Mouse (Mus musculus) Muller cell, postnatal 12 days (primary cell): ENCODE data around the gene Arpc4.
"Not testable (repeated sequence)": the region's sequence is repeated elsewhere in the genome, so short reads cannot be mapped to it uniquely, and the experiment has no call there.

Source experiments
- DNase-seq: peaks from one replicate; pipeline ENCODE4 v3.0.0-alpha.2; 2015; ENCODE audit errors: inconsistent ontology term

Gene Arpc4

DNA sequence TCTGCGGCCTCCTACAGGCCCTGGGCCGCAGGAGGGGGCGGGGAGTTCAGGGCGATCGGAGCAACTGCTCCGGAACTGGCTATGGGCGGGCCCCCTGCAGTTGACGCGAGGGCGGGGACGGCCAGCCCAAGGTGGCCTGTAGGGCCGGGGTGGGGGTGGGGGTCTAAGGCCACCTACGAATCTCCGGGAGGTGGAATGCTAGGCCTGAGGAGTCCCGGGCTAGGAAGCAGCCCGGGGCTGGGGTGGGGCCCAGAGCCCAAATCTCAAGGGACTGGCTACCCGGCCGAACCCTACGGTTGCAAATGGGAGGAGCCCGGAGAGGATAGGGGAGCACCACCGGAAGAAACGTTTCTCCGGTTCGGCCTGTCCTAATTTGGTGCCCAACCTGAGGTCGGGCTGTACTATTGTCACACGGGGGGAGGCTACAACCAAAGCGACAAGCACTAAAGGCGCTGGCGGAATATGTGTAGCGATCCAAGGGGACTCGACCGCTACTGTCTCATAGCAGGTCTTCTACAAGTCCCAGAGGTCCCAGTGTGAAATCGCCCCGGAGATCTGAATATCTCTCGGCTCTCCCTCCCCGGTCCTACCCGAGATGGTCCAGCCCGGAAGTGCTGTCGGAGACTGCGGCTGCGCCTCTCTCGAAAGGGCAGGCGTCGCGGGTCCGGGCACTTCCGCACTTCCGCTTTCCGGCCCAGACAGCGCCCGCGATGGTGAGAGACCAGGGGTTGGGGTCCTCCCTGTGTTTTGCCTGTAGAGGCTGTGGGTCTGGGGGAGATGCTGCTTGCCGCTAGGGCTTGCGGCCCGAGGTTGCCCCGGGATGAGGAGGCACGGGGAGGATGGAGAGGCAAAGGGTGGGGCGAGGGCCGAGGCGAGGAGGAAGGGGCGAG is at the start of gene Arpc4, which contains the start of gene Tada3:
TSS of gene Arpc4 (plus strand) at position 620 of the 890 bp plus-strand sequence.
TSS of gene Tada3 (minus strand) at position 388 of the 890 bp plus-strand sequence.
- peak; percentile 98 for DNase-seq

GRCm38 (mm10) chr6:113329396-113329795 is 48.5 kb upstream of the Arpc4 start:
- no peak for DNase-seq

DNA sequence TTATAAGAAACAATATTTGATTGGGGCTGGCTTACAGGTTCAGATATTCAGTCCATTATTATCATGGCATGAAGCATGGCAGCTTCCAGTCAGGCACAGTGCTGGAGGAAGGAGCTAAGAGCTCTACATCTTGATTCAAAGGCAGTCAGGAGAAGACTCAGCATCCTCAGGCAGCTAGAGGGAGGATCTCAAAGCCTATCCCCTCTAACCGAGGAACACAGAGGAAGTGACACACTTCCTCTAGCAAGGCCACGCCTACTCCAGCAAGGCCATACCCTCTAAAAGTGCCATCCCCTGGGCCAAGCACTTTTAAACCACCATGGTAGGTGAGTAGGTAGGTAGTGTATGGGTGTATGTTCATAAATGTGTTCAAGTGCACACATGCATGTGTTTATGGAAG is 47.4 kb upstream of the Arpc4 start:
- no peak for DNase-seq

DNA sequence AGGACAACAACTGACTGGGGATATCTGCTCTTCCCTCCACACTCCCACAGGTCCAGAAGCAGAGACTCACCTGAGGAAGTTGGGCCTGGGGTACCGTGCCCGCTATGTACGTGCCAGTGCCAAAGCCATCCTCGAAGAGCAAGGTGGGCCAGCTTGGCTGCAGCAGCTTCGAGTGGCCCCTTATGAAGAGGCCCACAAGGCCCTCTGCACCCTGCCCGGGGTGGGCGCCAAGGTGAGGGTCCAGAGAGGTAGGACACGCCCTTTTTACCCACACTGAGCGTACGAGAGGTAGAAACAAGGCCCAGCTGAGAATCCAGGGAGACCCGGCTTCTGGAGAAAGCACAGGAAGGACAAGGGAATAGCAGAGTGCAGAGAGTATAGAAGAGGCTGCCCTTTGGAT is 46.2 kb upstream of the Arpc4 start:
- no peak for DNase-seq

- not testable (repeated sequence) for DNase-seq
Observed at GRCm38 (mm10) chr6:113332734-113333133, 45.2 kb upstream of the Arpc4 start.

DNA sequence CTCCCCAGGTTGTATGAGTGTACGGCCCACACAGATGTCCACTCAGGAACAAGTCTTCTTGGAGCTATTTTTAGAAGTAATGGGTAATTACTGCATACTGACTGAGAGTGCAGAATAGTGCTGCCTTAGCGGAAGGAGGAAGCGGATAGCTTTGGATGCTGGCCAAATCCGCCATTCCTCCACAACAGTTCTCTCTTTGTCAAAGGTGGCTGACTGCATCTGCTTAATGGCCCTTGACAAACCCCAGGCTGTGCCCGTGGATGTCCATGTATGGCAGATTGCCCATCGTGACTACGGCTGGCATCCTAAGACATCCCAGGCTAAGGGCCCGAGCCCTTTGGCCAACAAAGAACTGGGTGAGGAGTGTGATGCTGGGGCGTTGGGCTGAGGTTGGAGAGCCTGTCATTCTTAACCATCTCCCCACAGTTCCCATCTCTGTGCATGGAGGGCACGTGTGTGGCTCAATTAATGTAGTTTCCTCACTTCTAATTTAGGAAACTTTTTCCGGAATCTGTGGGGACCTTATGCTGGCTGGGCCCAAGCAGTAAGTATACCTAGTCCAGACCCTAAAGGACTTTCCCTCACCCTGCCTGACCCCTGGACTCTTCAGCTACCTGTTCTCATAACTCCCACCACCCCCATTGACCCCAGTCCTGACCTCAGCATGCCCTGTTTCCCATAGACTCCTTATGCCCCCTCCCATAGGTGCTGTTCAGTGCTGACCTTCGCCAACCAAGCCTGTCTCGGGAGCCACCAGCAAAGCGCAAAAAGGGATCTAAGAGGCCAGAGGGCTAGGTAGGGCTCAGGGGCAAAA is 44.6 kb upstream of the Arpc4 start:
- DNase-seq, result peak; percentile 92

DNA sequence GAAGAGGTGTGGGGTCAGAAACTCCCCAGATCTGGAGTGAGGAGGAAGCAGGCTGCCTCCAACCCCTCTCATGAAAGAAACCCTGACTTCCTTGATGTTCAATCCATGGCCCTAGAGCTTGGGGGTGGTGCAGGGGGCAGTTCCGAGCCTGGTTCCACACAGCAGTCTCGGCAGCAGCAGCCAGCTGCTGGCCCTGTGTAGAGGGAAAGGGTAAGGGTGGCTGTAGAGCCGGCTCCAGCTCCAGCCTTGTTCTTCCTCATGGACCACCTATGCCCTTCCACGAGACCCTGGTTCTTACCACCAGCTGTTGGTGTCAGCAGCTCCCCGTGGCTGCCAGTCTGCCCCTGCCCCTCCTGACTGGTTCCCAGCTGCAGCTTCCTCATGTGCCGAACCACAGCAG is 43.7 kb upstream of the Arpc4 start:
- DNase-seq, result no peak

DNA sequence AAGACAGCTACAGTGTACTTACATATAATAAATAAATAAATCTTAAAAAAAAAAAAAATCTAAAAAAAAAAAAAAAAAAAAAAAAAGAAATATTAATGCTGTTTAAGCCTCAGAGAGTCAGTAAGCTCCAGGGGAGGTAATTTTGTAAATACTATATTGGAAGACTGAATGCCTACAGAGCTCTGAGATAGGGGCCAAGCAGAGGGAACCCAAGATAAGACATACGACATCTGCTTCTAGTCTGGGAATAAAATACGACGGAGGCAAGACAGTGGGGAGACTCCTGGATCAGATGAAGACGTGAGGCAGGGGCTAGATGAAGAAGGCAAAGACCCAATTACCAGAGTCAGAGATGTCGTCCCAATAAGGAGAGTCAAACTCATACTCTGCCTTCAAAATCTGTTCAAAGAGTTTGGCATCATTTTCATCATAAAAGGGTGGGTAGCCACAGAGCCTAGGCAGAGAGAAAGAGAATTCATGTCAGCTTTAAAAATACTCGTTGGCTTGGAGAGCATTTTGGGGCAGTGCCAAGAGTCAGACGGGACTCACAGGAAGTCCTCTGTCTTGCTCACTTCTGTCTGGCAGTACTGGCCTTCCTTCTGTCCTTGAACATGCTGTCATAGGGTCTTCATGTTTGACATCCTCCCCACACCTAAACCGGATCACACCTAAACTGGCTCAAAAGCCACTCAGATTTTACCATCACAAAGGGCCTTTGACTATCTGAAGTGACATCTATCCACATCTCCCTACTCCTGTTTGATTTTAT is 40.9 kb upstream of the Arpc4 start:
- DNase-seq, result no peak

DNA sequence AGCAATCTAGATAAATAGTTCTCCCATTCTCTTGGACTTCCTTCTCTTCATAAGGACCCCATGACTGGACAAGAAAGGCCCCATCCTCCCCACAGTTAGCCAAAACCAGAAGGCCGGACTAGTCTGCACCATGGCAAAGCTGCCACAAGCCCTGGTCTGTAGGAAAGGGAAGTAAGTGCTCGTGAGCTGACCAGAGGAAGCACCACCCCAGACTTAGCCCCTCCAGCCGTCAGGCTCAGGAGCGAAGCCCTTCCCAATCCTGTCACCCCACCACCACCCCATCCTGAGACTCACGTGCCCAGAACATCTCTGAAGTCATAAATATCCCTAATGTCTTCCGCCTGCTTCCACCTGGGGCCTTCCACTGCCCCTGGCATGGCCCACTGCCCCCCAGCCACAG is 36.3 kb upstream of the Arpc4 start:
- no peak for DNase-seq

DNA sequence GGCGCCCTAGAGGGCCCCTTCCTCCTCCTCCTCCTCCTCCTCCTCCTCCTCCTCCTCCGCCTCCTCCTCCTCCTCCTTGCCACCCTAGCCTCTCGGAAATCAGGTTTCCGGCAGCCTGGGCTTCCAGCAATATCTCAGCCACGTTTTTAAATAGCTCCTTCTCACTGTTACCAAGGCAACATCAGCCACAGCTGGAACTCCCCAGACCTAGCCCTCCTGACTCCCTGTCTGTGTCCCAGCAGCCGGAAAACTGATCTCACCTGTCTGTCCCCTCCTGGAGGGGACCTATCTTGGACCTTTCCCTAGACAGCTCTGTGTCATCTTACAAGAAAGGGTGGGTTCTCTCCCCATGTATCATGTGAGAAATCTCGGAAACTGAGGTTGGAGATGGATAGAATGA is 35.6 kb upstream of the Arpc4 start:
- DNase-seq, result no peak

- peak; percentile 82 for DNase-seq
Observed at GRCm38 (mm10) chr6:113343177-113344092, 34.5 kb upstream of the Arpc4 start, which contains the start of gene Camk1. TSS of gene Camk1 (minus strand) at chr6:113343984.

GRCm38 (mm10) chr6:113344321-113344720 is 33.6 kb upstream of the Arpc4 start:
- peak; percentile 69 for DNase-seq

DNA sequence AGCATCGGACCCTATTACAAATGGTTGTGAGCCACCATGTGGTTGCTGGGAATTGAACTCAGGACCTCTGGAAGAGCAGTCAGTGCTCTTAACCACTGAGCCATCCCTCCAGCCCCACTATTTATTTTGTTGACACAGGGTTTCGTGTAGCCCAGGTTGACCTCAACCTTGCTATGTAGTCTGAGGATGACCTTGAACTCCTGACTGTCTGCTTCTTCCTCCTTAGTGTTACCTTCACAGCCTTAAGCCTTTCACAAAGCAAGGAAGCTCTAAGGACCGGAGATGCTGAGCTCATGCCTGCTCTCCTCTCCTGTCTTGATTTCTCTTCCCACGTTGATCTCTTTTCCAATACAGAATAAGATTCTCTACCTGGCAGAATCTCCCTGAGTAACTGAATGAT is 31.0 kb upstream of the Arpc4 start:
- DNase-seq, result no peak

DNA sequence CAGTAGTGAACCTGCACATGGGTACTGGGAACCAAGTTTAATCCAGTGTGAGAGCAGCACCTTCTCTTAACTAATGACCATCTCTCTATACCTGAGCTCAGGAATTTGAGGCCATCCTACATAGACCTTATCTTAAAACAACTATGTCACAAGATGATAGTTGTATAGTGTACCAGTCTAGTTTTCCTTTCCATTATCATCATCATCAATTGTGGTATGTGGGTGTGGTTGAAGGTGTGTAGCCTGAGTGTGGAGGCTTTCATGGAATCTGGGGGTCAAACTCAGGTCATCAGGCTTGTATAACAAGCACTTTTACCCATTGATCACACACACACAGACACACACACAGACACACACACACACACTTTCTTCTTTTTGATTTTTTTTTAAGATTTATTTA is 27.4 kb upstream of the Arpc4 start:
- DNase-seq, result no peak

DNA sequence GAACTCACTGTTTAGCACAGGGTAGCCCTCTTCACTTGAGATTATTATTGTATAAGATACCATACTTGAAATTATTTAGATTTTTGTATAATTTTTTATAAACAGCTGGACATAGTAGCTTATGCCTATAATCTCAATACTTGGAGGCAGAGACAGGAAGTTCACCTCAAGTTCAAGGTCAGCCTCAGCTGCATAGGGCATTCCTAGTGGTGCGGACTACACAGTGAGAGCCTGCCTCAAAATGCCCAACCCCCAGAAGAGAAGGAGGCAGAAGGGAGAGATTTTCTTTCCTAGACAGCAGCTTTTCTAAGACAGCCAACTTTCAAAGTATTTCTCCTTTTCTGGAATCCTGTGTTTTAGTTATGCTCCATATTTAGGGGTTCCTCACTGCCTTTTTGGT is 26.8 kb upstream of the Arpc4 start:
- DNase-seq, result no peak

DNA sequence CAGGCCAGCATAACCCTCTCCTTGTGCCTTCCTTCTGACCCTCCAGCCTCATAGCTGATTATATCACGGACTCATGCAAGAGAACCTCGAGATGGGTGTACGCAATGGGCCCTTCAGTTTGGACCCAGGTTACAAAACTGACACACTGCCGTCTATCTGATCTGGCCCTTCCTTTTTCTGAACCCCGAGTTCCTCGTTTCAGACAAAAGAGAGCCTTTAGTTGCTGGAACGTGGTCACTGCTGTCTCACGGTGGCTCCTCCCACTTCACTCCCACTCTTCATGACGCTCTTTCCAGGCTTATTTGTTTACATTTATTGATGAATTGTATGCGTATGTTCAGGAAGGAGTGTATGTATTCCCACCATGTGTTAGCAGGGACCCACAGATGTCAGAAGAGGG is 26.3 kb upstream of the Arpc4 start:
- DNase-seq, result no peak

GRCm38 (mm10) chr6:113352820-113353219 is 25.1 kb upstream of the Arpc4 start:
- DNase-seq, result no peak

DNA sequence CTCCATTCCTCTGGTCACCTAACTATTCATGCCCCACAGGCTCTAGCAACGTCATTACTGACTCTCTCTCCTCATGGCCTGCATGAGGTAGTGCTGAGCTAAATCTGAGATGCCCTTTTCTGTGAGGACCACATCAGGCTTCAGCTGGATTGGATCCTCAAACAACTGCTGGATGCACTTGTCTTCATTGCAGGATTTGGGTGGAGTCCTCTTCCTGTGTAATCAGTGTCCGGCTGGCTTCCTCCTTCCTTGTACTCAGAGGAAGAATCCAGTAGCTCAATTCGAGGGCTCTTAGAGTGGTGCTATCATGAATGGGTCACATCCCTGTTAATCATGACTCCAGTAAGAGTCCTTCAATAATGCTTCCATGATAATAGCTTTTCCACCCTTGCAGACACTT is 24.2 kb upstream of the Arpc4 start:
- DNase-seq, result no peak

GRCm38 (mm10) chr6:113361476-113361875 is 16.4 kb upstream of the Arpc4 start:
- no peak for DNase-seq

DNA sequence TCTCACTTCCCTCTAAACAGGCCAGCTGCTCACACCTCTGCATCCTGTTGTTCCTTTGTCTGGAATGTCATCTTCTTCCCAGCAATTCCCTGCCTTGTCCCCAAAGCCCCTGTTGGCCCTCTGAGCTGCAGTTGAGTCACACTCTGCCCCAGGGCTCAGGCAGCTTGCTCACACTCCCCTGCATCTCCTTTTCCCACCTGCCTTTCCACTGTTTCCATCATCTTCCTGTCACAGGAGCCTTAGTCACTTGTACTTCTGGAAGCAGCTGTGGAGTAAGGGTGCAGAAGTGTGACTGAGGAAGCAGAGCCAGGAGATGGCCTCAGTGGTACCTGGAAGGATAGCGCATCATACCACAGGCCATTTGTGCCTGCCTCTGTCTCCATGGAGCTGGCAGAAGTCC is 15.7 kb upstream of the Arpc4 start:
- peak; percentile 18 for DNase-seq
